Mouse (Mus musculus) heart, postnatal 0 days (tissue): Measurements from ENCODE around the gene Nrg4.

Source experiments
- CTCF ChIP-seq: IDR thresholded peaks from 2 replicates; pipeline ENCODE4 v1.5.1; 2016; ENCODE audit warnings: antibody characterized with exemption, control low read depth, low read depth
- EP300 ChIP-seq: IDR thresholded peaks from 2 replicates; pipeline ENCODE4 v1.6.1; 2016; ENCODE audit warnings: antibody characterized with exemption, low read depth

GRCm38 (mm10) chr9:55324085-55324484 is 2.6 kb downstream of the Nrg4 start:
- no peak for TF ChIP-seq CTCF
- TF ChIP-seq EP300, result no peak
